Mouse (Mus musculus): ENCODE results near the gene Paxx. TPM values are rescaled to one million over a fixed set of nuclear protein-coding genes. Genes with fewer than 3 reads are reported as not detected.

Paxx gene
- total and polyA plus RNA-seq, 2 experiments from 2014 or later: 154 to 164 TPM

- H3K9ac ChIP-seq: no peak overlapping the region
- no peak overlapping the region for H3K27ac ChIP-seq (ENCODE audit: low read depth, low read length)
- no peaks in the 10 kb centered on the region for H3K27me3 ChIP-seq (ENCODE audit: insufficient read depth, low read length)
- H3K9me3 ChIP-seq (ENCODE audit: low read length): no peaks in the 10 kb centered on the region
- DNase-seq (no peak), ATAC-seq (no peak)
- H3K4me3 ChIP-seq (ENCODE audit: low read depth, low read length): no peak overlapping the region
- H3K4me1 ChIP-seq (ENCODE audit: insufficient read depth): no peaks in the 10 kb centered on the region
- peaks cover 98% of the 10 kb centered on the region for H3K36me3 ChIP-seq (ENCODE audit: insufficient read depth)
- no peak overlapping the region for H3K4me2 ChIP-seq (ENCODE audit: low read depth)
- WGBS: 93% methylated on average over 14 of the region's 14 CpGs
- no peak for TF ChIP-seq CTCF (IDR thresholded peaks at IDR 0.05; ENCODE audit: low read depth)
Observed at GRCm38 (mm10) chr2:25442682-25443081, 18.2 kb downstream of the Paxx start.

GRCm38 (mm10) chr2:25441067-25441466 is 19.8 kb downstream of the Paxx start:
- ATAC-seq: no peak
- Histone ChIP-seq H3K36me3 (ENCODE audit: insufficient read depth) (peaks cover 98% of the 10 kb centered on the region), H3K4me1 (ENCODE audit: insufficient read depth) (no peaks in the 10 kb centered on the region), H3K9me3 (ENCODE audit: low read length) (no peaks in the 10 kb centered on the region), H3K27me3 (ENCODE audit: insufficient read depth, low read length) (no peaks in the 10 kb centered on the region), H3K9ac (no peak overlapping the region), H3K4me2 (ENCODE audit: low read depth) (no peak overlapping the region), H3K27ac (ENCODE audit: low read depth, low read length) (no peak overlapping the region), H3K4me3 (ENCODE audit: low read depth, low read length) (no peak overlapping the region)
- no peak for TF ChIP-seq CTCF (IDR thresholded peaks at IDR 0.05; ENCODE audit: low read depth)
- WGBS: 87% methylated on average over 20 of the region's 20 CpGs
- DNase-seq: no peak

- no peak overlapping the region for H3K27ac ChIP-seq (ENCODE audit: low read depth, low read length)
- H3K4me3 ChIP-seq (ENCODE audit: low read depth, low read length): no peak overlapping the region
- no peak overlapping the region for H3K4me2 ChIP-seq (ENCODE audit: low read depth)
- ATAC-seq (no peak), DNase-seq (no peak)
- no peak for TF ChIP-seq CTCF (IDR thresholded peaks at IDR 0.05; ENCODE audit: low read depth)
- no peaks in the 10 kb centered on the region for H3K4me1 ChIP-seq (ENCODE audit: insufficient read depth)
- no peaks in the 10 kb centered on the region for H3K9me3 ChIP-seq (ENCODE audit: low read length)
- H3K36me3 ChIP-seq (ENCODE audit: insufficient read depth): peaks cover 84% of the 10 kb centered on the region
- 96% methylated on average over 10 of the region's 10 CpGs for WGBS
- no peak overlapping the region for H3K9ac ChIP-seq
- H3K27me3 ChIP-seq (ENCODE audit: insufficient read depth, low read length): no peaks in the 10 kb centered on the region
Observed at GRCm38 (mm10) chr2:25436286-25436820, 24.5 kb downstream of the Paxx start.

DNA sequence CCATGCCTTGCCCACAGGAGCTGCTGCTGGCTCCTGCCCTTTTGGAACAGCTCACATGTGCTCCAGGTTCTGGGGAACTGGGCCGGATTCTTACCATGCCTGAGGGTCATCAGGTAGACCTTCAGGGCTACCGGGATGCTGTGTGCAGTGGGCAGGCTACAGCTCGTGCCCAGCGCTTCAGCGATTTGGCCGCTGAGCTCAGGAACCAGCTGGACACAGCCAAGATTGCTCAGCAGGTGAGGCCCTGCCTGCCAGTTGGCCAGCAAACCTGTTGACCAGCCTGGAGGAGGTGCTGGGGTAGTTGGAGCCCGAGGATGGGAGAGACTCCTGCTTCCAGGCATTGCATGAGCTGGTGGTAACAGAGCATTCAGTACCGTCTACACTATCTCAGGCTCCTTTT is 26.6 kb downstream of the Paxx start:
- no peaks in the 10 kb centered on the region for H3K9me3 ChIP-seq (ENCODE audit: low read length)
- H3K4me3 ChIP-seq (ENCODE audit: low read depth, low read length): no peak overlapping the region
- no peak overlapping the region for H3K27ac ChIP-seq (ENCODE audit: low read depth, low read length)
- peaks cover 63% of the 10 kb centered on the region for H3K36me3 ChIP-seq (ENCODE audit: insufficient read depth)
- DNase-seq (no peak), ATAC-seq (no peak)
- peaks cover 3% of the 10 kb centered on the region for H3K4me1 ChIP-seq (ENCODE audit: insufficient read depth)
- WGBS: 87% methylated on average over 8 of the region's 8 CpGs
- TF ChIP-seq CTCF (IDR thresholded peaks at IDR 0.05; ENCODE audit: low read depth): no peak
- no peaks in the 10 kb centered on the region for H3K27me3 ChIP-seq (ENCODE audit: insufficient read depth, low read length)
- H3K4me2 ChIP-seq (ENCODE audit: low read depth): no peak overlapping the region
- no peak overlapping the region for H3K9ac ChIP-seq

GRCm38 (mm10) chr2:25433101-25433500 is 27.8 kb downstream of the Paxx start:
- 92% methylated on average over 17 of the region's 17 CpGs for WGBS
- ATAC-seq (no peak), DNase-seq (no peak)
- H3K36me3 ChIP-seq (ENCODE audit: insufficient read depth): peaks cover 52% of the 10 kb centered on the region
- H3K27me3 ChIP-seq (ENCODE audit: insufficient read depth, low read length): no peaks in the 10 kb centered on the region
- no peaks in the 10 kb centered on the region for H3K9me3 ChIP-seq (ENCODE audit: low read length)
- H3K4me3 ChIP-seq (ENCODE audit: low read depth, low read length): no peak overlapping the region
- H3K27ac ChIP-seq (ENCODE audit: low read depth, low read length): no peak overlapping the region
- H3K4me2 ChIP-seq (ENCODE audit: low read depth): no peak overlapping the region
- no peak overlapping the region for H3K9ac ChIP-seq
- H3K4me1 ChIP-seq (ENCODE audit: insufficient read depth): peaks cover 4% of the 10 kb centered on the region
- TF ChIP-seq CTCF (IDR thresholded peaks at IDR 0.05; ENCODE audit: low read depth): no peak

- Histone ChIP-seq H3K36me3 (ENCODE audit: insufficient read depth) (peaks cover 46% of the 10 kb centered on the region), H3K27ac (ENCODE audit: low read depth, low read length) (no peak overlapping the region), H3K27me3 (ENCODE audit: insufficient read depth, low read length) (no peaks in the 10 kb centered on the region), H3K9ac (no peak overlapping the region), H3K4me2 (ENCODE audit: low read depth) (no peak overlapping the region), H3K4me1 (ENCODE audit: insufficient read depth) (peaks cover 4% of the 10 kb centered on the region), H3K9me3 (ENCODE audit: low read length) (no peaks in the 10 kb centered on the region), H3K4me3 (ENCODE audit: low read depth, low read length) (no peak overlapping the region)
- ATAC-seq: no peak
- 87% methylated on average over 11 of the region's 11 CpGs for WGBS
- no peak for TF ChIP-seq CTCF (IDR thresholded peaks at IDR 0.05; ENCODE audit: low read depth)
- DNase-seq: no peak
Observed at GRCm38 (mm10) chr2:25432326-25433098, 28.4 kb downstream of the Paxx start.

DNA sequence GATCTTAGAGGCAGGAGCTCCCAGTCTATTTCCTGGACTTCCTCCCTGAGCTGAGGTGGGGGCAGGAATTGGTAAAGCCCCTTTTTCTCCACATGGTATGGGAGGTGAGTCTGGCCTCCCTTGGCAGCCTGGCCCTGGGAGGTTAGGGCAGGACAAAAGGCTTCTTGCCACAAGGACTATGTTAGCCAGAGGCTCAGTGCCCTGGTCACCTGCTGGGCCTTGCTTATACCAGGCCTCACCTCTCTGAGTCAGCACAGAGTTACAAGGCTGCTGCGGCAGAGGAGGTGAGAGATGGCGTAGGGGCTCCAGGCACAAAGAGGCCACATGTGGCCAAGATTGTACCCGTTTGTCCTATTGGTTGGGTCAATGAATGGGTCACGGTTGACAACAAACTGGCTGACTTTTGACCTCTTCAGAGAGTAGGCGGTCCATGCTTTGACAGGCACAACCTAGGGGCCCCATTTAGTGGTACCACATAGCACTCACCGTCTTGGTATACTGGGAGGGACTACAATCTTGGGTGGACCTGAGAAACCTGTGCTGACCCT is 29.5 kb downstream of the Paxx start:
- Histone ChIP-seq H3K27ac (ENCODE audit: low read depth, low read length) (no peak overlapping the region), H3K4me2 (ENCODE audit: low read depth) (no peak overlapping the region), H3K9me3 (ENCODE audit: low read length) (no peaks in the 10 kb centered on the region), H3K27me3 (ENCODE audit: insufficient read depth, low read length) (no peaks in the 10 kb centered on the region), H3K4me1 (ENCODE audit: insufficient read depth) (peaks cover 4% of the 10 kb centered on the region), H3K36me3 (ENCODE audit: insufficient read depth) (peaks cover 35% of the 10 kb centered on the region), H3K9ac (no peak overlapping the region), H3K4me3 (ENCODE audit: low read depth, low read length) (no peak overlapping the region)
- TF ChIP-seq CTCF (IDR thresholded peaks at IDR 0.05; ENCODE audit: low read depth): no peak
- 73% methylated on average over 6 of the region's 6 CpGs for WGBS
- ATAC-seq: no peak
- no peak for DNase-seq

All from forebrain, postnatal 0 days (tissue).